Mouse (Mus musculus): ENCODE measurements at regions not wholly inside any gene's neighbourhood (a gene's known extent, or its start where the extent isn't known, plus 50 kb on each side); places are given as distances from the start of the nearest gene placed in this dataset.
A peak's percentile ranks its signal among the peaks of the same experiment; 100 is the strongest.
"Not testable (repeated sequence)": the region's sequence is repeated elsewhere in the genome, so short reads cannot be mapped to it uniquely, and the experiment has no call there.

DNA sequence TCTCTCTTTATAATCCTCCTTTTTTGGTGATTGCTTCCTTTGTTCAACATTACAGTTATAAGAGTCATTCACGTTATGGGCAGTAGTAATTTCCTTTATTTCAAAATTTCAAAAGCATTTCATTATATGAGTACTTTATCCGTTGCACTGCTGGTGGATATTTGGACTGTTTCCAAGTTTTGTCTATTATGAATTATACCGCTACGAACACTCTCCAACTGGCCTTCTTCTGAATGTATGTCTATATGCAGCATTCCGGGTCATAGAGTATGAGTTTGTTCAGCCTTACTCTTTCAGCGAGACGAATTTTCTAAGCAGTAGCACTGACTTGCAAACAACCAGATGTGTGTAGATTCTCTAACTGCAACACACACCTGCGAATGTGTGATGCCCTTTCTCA, 57.8 kb downstream of the Dusp6 start:
- DNase-seq (ENCODE audit: low spot score in 2 of 2), result no peak

DNA sequence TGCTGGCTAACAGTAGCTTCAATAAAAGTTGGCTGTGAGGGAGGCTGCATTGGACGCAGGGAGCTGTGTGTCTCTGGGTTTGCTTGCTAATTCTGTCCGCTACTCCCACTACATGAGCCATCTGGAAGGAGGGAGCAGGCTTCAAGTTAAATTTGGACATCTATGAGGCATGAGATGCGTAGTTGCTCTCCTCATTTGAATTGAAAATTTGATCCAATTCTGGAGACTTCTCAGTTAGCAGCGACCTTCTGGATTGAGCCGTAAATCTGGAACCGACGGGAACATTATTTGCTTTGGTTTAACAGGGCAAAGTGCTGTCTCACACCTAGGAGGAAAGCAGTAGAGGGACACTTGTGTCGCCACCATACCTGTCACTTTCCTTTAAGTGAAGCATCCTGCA, 60.3 kb downstream of the Dusp6 start:
- no peak for DNase-seq (ENCODE audit: low spot score in 2 of 2)

DNA sequence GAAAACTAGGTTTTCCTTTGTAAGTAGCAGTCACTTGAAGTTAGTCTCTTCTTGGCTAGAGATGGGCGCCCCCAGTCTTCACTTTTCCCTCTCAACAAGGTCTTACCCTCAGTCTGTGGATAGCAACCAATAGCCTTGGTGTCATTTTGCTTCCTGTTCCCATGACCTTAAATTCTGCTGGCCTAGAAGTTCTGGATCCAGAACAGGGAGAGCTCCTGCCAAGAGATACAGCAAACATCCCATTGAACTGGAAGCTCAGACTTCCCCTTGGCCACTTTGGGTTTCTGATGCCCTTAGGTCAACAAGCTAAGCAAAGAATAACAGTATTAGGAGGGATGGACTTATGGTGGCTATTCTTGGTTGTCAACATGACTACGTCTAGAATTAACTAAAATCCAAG, 64.5 kb downstream of the Dusp6 start:
- no peak for DNase-seq (ENCODE audit: low spot score in 2 of 2)

DNA sequence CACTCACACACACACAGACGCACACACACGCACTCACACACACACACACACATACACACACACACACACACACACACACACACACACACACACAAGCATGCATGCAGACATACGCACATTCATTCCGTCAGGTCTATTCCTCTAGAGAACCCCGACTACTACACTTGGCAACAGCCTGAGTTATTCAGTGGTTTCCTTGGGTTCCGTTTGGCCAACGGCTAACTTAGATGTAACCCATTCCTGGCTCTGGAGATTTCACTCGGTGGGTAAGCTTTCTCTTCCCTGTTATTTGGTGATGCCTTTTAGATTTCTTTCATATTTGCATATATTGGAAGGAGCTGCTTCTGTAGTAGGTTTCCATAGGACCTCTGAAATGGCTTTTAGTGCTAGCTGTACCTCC, 65.5 kb downstream of the Dusp6 start:
- no peak for DNase-seq (ENCODE audit: low spot score in 2 of 2)

DNA sequence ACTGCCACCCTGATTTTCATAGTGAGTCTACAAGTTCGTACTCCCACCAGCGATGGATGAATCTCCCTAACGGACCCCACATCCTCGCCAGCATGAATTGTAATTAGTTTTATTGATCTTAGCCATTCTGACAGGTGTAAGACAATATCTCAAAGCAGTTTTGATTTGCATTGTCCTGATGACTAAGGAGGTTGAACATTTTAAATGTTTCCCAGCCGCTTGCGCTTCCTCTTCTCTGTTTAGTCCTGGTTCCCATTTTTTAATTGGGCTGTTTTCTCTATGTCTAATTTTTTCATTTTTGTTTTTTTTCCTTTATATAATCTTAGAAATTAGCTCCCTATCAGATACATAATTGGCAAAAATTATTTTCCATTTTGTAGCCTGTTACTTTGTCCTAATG, 66.4 kb downstream of the Dusp6 start:
- no peak for DNase-seq (ENCODE audit: low spot score in 2 of 2)

DNA sequence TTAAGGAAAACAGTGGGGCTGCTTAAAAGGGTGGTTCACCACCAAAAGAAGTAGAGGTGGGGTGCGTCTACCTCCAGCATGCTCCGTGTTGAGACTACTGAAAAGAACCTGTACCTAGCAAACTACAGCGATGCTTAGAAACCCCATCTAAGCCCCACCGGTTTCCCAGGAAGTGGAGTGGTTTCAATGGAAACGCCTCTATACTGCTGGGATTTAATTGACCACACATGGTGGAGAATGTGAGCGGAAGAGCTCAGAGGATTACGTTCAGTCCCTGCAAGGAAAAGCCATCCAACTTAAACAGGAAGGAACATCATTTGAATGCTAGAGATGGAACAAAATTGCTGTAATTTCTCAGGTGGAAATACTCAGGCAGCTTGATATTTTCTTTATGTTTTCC, 67.5 kb downstream of the Dusp6 start:
- no peak for DNase-seq (ENCODE audit: low spot score in 2 of 2)

DNA sequence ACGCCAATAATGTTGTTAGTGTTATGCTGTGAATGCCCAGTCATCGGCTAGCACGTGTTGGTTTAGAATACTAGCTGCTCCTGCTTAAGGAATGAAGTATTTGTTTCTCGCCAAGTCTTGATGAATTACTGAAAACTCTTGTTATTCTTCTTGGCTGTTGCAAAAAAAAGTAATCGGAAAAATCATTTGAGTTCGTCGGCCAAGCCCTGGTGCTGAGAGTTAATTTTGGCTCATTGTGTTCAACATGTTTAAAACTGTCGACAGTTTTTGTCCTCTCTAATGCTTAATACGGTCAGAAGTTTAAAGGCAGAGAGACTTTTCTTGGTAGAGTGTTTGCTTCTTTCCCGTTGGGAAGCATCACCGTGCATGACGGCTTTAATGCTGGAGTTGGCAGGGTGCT, 68.8 kb downstream of the Dusp6 start:
- no peak for DNase-seq (ENCODE audit: low spot score in 2 of 2)

DNA sequence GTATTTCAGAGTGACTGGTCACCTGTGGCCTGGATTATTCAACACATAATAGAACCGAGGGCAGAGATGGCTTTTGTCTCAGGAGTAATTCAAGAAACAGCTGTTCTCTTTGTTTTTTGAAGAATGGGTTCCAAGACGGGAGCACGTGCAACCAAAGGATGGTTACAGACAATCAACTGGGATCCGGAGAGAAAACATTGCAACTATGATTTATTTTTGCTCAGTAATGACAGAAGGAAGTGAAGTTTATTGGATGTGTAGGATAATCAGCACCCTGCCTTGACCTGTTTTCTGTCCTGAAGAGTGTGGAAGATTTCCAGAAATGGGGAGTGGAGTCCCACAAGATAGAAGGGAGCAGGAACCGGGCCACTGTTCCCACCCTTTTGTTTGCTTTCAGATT, 70.8 kb downstream of the Dusp6 start:
- no peak for DNase-seq (ENCODE audit: low spot score in 2 of 2)

DNA sequence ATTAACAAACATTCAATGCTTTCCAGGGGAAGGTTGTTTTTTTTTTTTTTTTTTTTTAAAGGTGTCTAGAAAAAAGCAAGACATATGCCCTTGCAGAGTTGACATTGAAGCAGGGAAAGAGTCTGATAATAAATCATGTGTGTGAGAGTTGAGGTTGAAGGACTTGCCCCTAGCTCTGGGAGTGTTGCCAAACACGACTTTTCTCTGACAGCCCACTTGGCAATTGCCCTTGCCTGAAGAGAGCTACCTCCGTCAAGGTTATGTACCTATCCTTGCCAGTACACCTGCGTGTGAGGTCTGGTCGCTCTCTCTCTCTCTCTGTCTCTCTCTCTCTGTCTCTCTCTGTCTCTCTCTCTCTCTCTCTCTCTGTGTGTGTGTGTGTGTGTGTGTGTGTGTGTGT, 73.1 kb downstream of the Dusp6 start:
- no peak for DNase-seq (ENCODE audit: low spot score in 2 of 2)

DNA sequence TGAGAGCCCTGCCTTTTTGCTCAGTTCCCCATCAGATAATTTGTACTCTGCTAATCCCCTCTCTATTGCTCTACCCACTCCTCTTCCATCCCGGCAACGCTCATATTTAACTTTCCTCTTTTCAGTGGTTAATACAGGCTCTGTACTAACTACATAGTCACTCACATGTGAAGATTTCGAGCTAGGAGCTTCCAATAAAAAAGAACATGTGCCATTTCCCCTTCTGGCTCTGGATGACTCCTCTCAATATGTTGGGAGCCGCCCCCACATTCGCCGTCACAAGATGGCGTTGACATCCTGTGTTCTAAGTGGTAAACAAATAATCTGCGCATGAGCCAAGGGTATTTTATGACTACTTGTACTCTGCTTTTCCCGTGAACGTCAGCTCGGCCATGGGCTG, 75.8 kb downstream of the Dusp6 start:
- DNase-seq (ENCODE audit: low spot score in 2 of 2), result not testable (repeated sequence)

DNA sequence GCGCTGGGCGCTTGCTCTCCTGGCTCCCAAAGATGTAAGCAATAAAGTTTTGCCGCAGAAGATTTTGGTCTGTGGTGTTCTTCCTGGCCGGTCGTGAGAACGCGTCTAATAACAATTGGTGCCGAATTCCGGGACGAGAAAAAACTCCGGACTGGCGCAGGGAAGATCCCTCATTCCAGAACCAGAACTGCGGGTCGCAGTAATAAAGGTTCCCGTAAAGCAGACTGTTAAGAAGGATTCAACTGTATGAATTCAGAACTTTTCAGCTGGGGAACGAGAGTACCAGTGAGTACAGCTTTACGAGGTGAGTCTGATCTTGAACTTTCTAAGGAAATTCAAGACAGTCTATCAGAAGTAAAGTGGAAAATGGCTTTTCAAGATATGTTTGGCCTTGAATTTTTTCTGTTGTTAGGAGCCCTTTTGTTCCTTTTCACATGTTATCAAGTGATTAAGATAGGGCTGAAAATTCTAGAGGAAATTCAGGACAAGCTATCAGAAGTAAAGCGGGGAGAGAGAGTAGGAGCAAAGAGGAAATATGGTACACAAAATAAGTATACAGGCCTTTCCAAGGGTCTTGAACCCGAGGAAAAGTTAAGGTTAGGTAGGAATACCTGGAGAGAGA, 76.4 kb downstream of the Dusp6 start:
- DNase-seq (ENCODE audit: low spot score in 2 of 2), result peak; percentile 84 to 93

DNA sequence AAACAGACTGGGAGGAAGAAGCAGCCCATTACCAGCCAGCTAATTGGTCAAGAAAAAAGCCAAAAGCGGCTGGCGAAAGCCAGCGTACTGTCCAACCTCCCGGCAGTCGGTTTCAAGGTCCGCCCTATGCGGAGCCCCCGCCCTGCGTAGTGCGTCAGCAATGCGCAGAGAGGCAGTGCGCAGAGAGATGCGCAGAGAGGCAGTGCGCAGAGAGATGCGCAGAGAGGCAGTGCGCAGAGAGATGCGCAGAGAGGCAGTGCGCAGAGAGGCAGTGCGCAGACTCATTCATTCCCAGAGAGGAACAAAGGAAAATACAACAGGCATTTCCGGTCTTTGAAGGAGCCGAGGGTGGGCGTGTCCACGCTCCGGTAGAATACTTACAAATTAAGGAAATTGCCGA, 77.0 kb downstream of the Dusp6 start:
- not testable (repeated sequence) for DNase-seq (ENCODE audit: low spot score in 2 of 2)

DNA sequence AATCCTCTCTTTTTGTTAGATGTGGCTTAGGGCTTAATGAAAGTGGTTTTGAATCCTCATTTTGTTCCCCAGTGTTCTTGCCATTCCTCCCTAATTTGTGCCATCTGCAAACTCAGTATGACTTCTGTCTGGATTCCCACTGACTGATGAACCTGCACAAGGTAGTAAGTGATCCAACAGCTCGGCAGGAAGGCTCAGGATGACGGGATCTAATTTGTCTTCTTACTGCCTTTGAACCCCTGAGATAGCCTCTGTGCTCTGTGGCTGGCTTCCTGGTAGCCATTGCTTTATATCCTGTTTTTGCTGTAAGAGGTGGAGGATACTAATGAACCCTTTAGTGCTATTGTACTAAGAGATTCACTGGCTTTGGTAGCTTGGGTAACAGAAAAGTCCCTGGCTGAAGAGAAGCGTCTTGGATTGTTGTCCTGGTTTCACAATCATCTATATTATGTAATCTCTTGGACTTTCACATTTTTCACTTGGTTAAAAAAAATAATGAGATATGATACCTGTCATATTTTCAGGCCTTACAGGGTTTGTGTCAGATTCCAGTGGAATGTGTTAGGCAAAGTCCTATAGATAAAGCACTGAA, 86.2 kb downstream of the Dusp6 start:
- no peak for DNase-seq (ENCODE audit: low spot score in 2 of 2)

DNA sequence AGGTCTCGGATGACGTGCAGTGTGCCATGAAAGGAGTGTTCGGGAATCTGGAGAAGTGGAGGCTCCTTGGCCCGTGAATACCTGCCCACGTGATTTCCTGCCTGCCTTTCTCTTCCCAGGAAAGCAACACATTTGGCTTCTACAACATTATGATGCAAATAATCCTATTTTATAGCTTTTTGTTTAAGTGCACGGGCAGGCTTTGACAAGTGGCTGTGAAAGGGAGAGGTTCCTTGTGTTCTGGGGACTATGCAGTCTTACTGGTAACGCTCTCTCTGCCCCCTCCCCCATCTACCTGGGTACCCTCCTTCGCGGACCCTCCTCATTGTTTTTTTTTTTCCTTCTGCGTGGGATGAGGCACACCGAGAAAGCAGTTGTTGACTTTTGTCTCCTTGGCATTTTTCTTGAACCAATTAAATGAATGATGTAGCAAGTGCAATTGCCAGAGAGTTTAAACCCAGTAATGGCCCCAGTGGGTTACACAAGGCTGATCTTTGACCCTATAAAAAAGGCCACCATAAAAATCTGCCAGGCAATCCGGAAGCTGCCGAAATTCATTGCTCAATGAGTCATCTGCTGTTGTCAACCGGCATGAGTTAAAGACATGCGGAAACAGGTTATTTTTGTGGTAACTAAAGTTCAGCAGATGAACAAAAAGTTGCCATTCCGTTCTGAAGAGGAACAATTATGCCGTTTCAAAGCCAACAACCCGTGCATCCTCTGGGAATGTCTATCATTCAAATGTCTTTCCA, 90.7 kb downstream of the Dusp6 start:
- no peak for DNase-seq (ENCODE audit: low spot score in 2 of 2)

DNA sequence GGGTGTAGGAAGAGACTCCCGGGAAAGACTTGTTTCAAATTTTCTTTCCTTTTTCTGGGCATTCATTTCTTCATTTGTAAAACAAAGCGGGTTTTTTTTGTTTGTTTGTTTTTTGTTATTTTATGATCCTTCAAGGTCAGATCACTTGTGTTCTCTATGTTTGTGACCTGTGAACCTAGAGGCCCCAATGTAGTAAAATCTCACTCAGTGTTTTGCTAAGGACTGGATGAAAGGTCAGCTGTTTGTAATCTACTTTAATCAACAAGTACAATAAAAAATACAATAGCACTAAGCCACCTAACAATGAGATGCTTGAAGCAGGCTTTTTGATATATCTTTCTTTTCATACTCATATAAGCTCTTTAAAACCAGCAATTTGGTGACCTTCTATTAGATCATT, 91.3 kb downstream of the Dusp6 start:
- no peak for DNase-seq (ENCODE audit: low spot score in 2 of 2)

DNA sequence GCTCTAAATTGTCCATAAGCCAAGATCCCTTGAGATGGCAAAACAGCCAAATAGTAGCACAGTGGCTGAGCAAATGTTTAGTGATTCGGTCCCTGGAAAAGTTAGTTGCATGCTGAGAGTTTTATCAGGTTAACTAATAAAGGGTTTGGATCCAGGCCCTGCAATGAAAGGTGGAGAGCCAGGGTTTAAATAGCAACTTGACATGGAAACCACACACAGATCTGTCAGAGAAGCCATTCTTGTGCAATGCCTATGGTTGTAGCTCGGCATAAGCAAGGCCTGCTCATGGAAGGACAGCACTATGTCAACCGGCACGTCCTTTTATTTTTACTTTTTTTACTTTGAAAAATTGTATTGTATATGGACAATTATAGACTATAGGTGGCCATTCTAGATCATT, 92.3 kb downstream of the Dusp6 start:
- DNase-seq (ENCODE audit: low spot score in 2 of 2), result no peak

DNA sequence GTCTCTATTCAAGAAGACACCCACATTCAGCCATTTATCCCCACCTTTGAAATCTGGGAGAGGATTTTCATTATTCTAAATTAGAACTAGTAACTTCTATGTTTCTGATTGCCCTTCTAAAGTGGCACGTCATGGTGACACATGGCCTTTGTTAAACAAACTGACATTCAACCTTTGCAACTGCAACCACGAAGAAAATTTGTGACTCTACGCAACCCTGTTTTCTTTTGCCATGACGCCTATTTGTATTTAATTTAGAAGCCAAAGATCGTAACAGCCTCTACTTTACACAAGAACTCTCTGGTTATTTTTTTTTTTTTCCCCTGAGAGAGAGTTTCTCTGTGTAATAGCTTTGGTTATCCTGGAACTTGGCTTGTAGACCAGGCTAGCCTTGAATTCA, 93.2 kb downstream of the Dusp6 start:
- no peak for DNase-seq (ENCODE audit: low spot score in 2 of 2)

DNA sequence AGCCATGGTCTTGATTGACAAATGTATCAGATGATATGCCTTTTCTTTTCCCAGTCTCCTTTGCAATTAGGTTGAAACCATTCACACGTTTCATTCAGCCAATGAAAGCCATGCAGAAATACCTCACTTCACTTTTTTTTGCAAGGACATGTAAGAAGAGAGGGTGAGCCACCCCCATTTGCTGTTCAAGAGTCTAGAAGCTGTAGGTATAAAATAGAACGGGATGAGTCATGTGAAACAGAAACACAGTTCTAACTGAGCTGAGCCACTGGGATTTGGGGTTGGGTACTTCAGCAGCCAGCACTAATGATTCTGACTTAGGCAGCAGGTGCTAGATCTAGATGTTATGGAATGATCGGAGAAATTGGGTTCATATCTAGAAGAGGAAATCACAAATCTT, 93.9 kb downstream of the Dusp6 start:
- no peak for DNase-seq (ENCODE audit: low spot score in 2 of 2)

DNA sequence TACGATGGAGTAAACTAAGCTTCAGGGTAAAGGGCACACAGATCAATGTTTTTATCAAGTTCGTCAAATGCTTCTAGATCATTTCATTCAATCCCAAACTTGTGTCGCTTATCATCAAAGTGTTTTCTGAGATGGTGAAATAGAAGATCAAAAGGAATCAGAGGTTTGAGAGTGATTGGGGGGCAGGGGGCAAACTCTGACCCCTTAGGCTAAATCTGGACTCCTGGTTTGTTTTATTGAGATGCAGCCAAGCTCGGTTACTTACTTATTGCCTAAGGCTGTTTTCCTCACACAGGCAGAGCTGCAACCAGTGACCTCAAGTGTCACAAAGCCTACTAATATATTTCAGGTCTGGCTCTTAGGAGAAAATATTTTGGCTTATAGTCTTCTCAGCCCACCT, 94.3 kb downstream of the Dusp6 start:
- no peak for DNase-seq (ENCODE audit: low spot score in 2 of 2)

DNA sequence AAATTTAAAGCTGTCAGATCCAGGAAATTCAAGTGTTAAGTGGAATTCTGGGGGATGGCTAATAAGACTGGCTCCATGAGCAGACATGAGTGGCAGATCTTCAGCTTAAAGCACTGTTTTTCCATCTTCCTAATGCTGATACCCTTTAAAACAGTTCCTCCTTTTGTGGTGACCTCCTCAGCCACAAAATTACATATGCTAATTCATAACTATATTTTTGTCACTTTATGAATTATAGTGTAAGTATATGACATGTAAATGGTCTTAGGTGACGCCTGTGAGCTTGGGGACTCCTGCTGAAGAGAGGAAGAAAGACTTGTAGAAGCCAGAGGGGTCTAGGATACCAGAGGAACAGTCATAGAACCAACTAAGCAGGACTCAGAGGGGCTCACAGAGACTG, 95.2 kb downstream of the Dusp6 start:
- no peak for DNase-seq (ENCODE audit: low spot score in 2 of 2)

DNA sequence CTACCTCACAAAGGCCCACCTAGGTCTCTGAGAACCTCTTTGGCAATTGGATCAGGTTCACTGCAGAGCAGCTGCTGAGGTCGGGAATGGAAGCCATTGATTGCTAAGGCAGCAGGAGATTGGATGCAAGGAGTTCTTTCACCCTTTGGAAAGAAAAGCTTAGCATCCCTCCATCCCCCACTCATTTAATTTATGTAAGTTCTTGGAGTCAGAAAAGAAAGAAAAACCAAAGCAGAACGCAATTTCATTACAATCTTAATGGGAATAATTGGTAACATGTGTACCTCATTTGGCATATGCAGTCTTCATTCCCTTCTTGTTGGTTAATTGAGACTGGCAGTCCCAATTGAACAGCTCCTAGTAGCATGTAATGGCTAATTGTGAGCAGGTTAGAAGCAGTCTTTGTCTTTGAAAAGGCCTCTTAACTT, 96.4 kb downstream of the Dusp6 start:
- no peak for DNase-seq (ENCODE audit: low spot score in 2 of 2)

DNA sequence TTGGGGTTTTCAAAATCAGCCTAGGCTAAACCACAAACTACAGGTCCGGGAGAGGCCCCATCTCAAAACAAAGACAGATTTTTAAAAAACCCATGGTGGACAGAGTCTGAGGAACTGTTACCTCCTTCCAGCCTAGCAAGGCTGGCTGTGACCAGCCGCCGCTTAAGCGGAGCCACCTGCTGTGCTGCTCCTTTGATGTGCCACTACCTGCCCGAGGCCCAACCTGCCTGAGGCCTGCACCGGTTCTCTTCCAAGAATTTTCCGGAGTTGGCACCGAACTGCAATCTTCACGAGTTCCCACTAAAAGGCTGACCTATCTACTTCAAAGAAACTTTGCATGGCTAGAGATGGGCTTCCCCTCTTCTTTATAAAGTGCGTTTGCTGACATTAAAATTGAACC, 97.6 kb downstream of the Dusp6 start:
- not testable (repeated sequence) for DNase-seq (ENCODE audit: low spot score in 2 of 2)

DNA sequence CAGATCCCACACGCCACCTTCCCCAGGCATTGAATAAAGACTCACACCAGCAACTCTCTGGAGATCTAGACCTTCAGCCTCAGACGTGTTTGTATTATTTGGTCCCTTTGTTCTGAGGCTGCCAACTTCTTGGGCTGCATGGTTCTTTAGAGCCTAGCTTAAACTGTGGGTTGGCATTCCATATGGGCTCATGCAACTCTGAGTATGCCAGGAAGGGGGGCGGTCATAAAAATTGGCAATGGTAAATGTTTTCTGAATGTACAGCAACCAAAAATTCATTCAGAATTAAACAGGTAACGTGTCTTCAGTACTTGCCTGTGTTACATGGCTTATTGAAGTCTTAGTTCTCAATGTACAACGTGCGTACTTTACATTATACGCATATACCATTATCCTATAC, 103.1 kb downstream of the Dusp6 start:
- no peak for DNase-seq (ENCODE audit: low spot score in 2 of 2)

All from urinary bladder, postnatal 4 days (tissue).